Mouse (Mus musculus): ENCODE results near the gene Tnrc6c. TPM values are rescaled to one million over a fixed set of nuclear protein-coding genes. Genes with fewer than 3 reads are reported as not detected.

The Tnrc6c gene
- polyA plus RNA-seq, 1 experiment from 2014 or later, result 15.2 TPM

DNA sequence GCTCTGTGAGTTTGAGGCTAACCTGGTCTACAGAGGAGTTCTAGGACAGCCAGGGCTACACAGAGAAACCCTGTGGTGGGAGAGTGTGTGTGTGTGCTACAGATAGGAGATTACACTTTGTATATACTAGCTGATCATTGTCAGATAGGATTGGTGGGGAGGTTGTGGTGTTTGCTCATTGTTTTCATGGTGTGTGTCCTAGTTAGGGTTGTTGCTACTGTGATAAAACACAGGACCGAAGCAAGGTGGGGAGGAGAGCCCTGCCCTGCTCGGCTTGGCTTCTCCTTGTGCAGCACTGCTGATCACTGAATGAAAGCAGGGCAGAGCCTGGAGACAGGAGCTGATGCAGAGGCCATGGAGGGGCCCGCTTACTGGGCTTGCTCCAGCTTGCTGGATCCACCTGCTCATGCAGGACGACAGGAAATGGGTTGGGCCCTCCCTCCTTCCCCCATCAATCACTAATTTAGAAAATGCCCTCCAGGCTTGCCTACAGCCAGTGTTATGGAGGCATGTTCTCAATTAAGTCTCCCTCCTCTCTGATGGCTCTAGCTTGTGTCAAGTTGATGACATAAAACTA, 89.5 kb downstream of the Tnrc6c start:
- Histone ChIP-seq H3K4me3 (no peak overlapping the region), H3K27ac (replicated peaks) (peak overlapping the region; percentile 44; the same call in 1 of the 2 replicates), H3K4me1 (peaks cover 12% of the 10 kb centered on the region), H3K27me3 (replicated peaks; ENCODE audit: low read depth, poor library complexity, severe bottlenecking) (no peaks in the 10 kb centered on the region), H3K9me3 (no peaks in the 10 kb centered on the region), H3K36me3 (replicated peaks) (peaks cover 100% of the 10 kb centered on the region)
- peak; percentile 40 for DNase-seq (ENCODE audit: low spot score)
- 62% methylated on average over 4 of the region's 4 CpGs for WGBS

DNA sequence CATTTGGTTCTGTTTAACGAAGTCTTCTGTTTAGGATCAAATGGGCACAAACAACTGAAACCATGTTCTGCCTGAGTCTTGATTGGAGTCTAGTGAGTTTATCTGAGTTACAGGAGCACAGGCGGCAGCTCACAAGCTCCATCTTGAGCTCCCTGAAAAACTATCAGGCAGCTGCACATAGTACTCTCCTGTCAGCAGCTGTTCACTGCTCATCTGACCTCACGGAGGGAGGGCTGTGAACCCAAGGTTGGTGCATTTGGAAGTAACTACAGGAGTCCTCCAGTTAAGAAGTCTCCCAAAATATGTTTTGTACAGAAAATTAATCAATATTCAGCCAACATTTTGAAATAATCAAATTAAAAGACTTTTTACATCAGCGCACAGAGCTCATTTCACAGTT, 94.5 kb downstream of the Tnrc6c start:
- no peak for DNase-seq (ENCODE audit: low spot score)
- peaks cover 100% of the 10 kb centered on the region for H3K36me3 ChIP-seq (replicated peaks)
- H3K4me3 ChIP-seq, result no peak overlapping the region
- WGBS, result 87% methylated on average over 4 of the region's 4 CpGs
- H3K9me3 ChIP-seq, result no peaks in the 10 kb centered on the region
- H3K27me3 ChIP-seq (replicated peaks; ENCODE audit: low read depth, poor library complexity, severe bottlenecking), result no peaks in the 10 kb centered on the region
- H3K4me1 ChIP-seq, result peaks cover 2% of the 10 kb centered on the region
- no peak overlapping the region for H3K27ac ChIP-seq (replicated peaks)

DNA sequence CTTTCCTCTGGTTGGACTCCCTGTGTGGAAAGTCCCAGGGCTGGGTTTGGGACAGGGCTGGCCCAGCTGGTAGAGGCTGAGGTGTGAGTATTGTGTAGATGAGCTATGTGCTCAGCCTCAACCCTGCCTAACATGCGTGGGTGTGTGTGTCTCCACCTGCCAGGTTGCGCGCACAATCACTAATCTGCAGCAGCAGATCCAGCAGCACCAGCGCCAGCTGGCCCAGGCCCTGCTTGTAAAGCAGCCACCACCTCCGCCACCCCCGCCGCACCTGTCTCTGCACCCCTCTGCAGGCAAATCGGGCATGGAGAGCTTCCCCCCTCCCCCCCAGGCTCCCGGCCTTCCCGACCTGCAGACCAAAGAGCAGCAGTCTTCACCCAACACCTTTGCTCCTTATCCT, 95.3 kb downstream of the Tnrc6c start:
- Histone ChIP-seq H3K27ac (replicated peaks) (no peak overlapping the region), H3K4me1 (no peaks in the 10 kb centered on the region), H3K36me3 (replicated peaks) (peaks cover 100% of the 10 kb centered on the region), H3K4me3 (no peak overlapping the region), H3K9me3 (no peaks in the 10 kb centered on the region), H3K27me3 (replicated peaks; ENCODE audit: low read depth, poor library complexity, severe bottlenecking) (no peaks in the 10 kb centered on the region)
- no peak for DNase-seq (ENCODE audit: low spot score)
- WGBS, result 96% methylated on average over 10 of the region's 10 CpGs

DNA sequence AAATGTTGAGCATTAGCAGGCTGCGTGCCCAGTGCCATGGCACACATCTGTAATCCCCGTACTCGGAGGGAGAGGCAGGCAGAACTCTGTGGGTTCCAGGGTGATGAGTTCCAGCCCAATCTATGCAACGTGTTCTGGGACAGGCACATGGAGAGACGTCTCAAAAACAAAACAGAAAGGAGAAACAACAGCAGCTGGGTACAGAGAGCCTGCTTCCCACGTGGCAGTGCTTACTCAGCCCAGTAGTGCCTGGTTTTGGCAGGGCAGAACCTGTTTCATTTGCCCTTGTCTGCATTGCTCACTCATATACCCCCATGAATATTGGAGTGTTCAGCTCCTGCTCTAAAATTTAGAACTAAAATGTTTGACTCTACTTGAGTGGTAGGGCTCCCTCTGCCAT, 97.5 kb downstream of the Tnrc6c start:
- Histone ChIP-seq H3K27me3 (replicated peaks; ENCODE audit: low read depth, poor library complexity, severe bottlenecking) (no peaks in the 10 kb centered on the region), H3K4me1 (no peaks in the 10 kb centered on the region), H3K27ac (replicated peaks) (no peak overlapping the region), H3K9me3 (no peaks in the 10 kb centered on the region), H3K36me3 (replicated peaks) (peaks cover 100% of the 10 kb centered on the region), H3K4me3 (no peak overlapping the region)
- DNase-seq (ENCODE audit: low spot score), result no peak
- 88% methylated on average over 6 of the region's 6 CpGs for WGBS

DNA sequence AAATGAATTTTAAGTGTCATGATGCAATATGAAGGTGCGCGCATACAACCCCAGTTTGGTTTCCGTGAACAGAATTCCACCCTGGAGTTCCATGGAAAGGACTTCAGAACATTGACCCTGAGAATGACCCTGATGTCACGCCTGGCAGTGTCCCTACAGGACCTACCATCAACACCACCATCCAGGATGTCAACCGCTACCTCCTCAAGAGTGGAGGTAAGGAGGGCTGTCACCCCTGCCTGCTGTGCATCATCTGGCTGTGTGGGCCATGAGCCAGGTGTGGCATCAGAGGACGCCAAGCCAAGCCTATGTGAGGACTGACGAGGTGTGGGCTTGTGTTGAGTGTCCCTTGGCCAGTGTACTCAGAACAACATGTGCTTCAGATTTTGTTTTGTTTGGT, 101.8 kb downstream of the Tnrc6c start:
- peaks cover 100% of the 10 kb centered on the region for H3K36me3 ChIP-seq (replicated peaks)
- no peaks in the 10 kb centered on the region for H3K27me3 ChIP-seq (replicated peaks; ENCODE audit: low read depth, poor library complexity, severe bottlenecking)
- WGBS, result 95% methylated on average over 7 of the region's 7 CpGs
- DNase-seq (ENCODE audit: low spot score), result no peak
- no peaks in the 10 kb centered on the region for H3K4me1 ChIP-seq
- no peak overlapping the region for H3K4me3 ChIP-seq
- H3K27ac ChIP-seq (replicated peaks), result no peak overlapping the region
- H3K9me3 ChIP-seq, result no peaks in the 10 kb centered on the region

DNA sequence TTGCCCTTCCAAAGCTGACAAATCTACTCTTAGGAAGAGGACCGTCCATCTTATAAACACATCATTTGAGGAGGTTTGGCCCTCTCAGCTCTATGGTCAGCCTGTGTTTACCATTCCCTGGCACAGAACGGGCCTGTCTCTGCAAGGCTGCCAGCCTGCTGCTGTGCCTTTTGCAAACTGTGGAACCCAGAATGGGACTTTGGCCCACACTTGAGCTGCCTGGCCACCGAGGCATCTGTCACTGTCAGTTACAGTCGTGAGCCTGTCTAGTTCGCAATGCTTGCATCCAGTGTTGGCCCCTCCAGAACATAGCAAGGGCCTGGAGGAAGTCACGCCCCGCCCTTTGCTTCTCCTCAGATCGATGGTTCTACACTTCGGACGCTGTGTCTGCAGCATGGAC, 105.2 kb downstream of the Tnrc6c start:
- Histone ChIP-seq H3K36me3 (replicated peaks) (peaks cover 96% of the 10 kb centered on the region), H3K27me3 (replicated peaks; ENCODE audit: low read depth, poor library complexity, severe bottlenecking) (no peaks in the 10 kb centered on the region), H3K4me1 (no peaks in the 10 kb centered on the region), H3K9me3 (no peaks in the 10 kb centered on the region), H3K27ac (replicated peaks) (no peak overlapping the region), H3K4me3 (no peak overlapping the region)
- 92% methylated on average over 10 of the region's 10 CpGs for WGBS
- DNase-seq (ENCODE audit: low spot score), result no peak

DNA sequence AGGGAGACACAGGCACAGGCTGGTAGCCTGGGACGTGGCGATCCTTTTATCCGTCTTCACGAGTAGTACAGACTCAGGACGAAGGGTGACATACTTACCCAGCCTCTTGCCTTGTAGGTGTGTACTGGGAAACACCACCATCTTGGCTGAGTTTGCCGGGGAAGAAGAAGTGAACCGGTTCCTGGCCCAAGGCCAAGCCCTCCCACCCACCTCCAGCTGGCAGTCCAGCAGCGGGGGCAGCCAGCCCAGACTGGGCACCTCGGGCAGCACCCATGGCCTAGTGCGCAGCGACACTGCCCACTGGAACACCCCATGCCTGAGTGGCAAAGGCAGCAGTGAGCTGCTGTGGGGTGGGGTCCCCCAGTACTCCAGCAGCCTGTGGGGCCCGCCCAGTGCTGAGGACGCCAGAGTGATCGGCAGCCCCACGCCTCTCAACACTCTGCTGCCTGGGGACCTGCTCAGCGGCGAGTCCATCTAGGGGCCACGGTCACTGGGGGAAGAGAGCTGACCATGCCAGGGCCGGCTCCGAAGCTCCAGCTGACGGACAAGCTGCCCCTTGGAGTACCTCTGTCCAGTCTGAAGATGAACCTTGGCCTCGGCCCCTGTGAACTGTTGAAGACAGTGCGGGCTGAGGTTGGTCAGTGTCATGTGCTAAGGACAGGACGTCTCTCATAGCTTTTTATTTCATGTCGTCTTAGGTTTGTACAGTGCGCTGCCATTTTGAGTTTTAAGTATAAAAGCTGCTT, 106.5 kb downstream of the Tnrc6c start:
- Histone ChIP-seq H3K36me3 (replicated peaks) (peaks cover 96% of the 10 kb centered on the region), H3K27me3 (replicated peaks; ENCODE audit: low read depth, poor library complexity, severe bottlenecking) (no peaks in the 10 kb centered on the region), H3K27ac (replicated peaks) (no peak overlapping the region), H3K4me1 (no peaks in the 10 kb centered on the region), H3K4me3 (no peak overlapping the region), H3K9me3 (no peaks in the 10 kb centered on the region)
- 94% methylated on average over 26 of the region's 26 CpGs for WGBS
- DNase-seq (ENCODE audit: low spot score), result no peak

DNA sequence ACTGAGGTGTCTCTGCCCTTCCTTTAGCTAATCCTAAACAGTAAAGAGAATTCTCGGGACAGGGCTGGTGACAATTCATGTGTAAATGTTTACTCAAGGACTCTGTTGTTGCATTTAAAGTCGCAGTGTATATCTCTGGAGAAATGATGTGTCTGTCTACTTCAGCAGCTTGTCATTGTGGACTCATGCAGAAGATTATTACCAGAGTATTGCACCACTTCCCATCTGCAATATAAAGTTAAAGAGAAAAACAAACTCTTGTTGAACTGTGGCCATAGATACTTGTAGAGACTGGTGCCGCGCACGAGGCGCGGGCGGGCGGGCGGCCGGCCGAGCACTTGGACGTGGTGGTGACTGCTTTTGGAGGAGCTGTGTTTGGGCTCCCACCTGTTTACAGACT, 107.7 kb downstream of the Tnrc6c start:
- WGBS, result 93% methylated on average over 13 of the region's 13 CpGs
- H3K9me3 ChIP-seq, result no peaks in the 10 kb centered on the region
- peaks cover 96% of the 10 kb centered on the region for H3K36me3 ChIP-seq (replicated peaks)
- H3K4me1 ChIP-seq, result no peaks in the 10 kb centered on the region
- no peak for DNase-seq (ENCODE audit: low spot score)
- H3K27ac ChIP-seq (replicated peaks), result no peak overlapping the region
- no peaks in the 10 kb centered on the region for H3K27me3 ChIP-seq (replicated peaks; ENCODE audit: low read depth, poor library complexity, severe bottlenecking)
- H3K4me3 ChIP-seq, result no peak overlapping the region

DNA sequence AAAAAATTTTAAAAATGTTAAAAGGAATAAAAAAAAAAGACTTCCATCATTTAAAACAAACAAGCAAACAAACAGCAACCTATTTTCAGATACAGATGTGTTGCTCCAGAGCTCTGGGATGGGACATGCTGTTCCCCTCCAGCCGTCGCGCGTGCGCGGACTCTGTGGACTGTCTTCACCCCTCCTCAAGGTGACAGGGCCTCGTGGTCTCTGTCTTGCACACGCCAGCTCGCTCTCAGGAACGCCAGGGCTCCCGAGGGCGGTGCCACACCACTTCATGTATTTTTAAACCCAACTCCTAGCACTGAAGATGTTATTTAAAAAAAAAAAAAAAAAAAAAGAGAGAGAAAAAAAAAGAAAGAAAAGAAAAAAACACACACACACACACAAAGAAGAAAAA, 108.2 kb downstream of the Tnrc6c start:
- DNase-seq (ENCODE audit: low spot score), result no peak
- peaks cover 95% of the 10 kb centered on the region for H3K36me3 ChIP-seq (replicated peaks)
- no peaks in the 10 kb centered on the region for H3K9me3 ChIP-seq
- no peak overlapping the region for H3K27ac ChIP-seq (replicated peaks)
- WGBS, result 93% methylated on average over 12 of the region's 12 CpGs
- no peaks in the 10 kb centered on the region for H3K27me3 ChIP-seq (replicated peaks; ENCODE audit: low read depth, poor library complexity, severe bottlenecking)
- H3K4me3 ChIP-seq, result no peak overlapping the region
- no peaks in the 10 kb centered on the region for H3K4me1 ChIP-seq

DNA sequence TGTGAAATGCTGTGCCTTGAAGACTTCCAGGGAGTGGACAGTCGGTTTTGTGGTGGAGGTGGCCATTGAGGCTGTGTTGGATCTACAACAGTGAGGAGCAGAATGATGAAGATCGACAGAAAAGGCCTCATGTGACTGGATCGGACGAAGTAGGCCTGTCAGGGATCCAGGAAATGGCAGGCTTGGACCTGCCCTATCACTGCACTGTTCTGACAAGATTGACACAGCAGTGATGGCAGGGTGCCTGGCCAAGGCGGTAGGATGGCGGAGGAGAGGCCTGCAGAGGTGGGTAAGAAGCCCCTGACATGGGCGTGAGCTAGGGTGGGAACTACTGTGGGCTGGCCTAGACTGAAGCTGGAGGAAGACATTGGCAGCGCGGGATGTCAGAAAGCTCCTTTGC, 110.2 kb downstream of the Tnrc6c start:
- no peaks in the 10 kb centered on the region for H3K9me3 ChIP-seq
- H3K27me3 ChIP-seq (replicated peaks; ENCODE audit: low read depth, poor library complexity, severe bottlenecking), result no peaks in the 10 kb centered on the region
- H3K27ac ChIP-seq (replicated peaks), result no peak overlapping the region
- H3K36me3 ChIP-seq (replicated peaks), result peaks cover 85% of the 10 kb centered on the region
- H3K4me3 ChIP-seq, result no peak overlapping the region
- H3K4me1 ChIP-seq, result peaks cover 9% of the 10 kb centered on the region; the same call in 1 of the 2 replicates
- DNase-seq (ENCODE audit: low spot score), result no peak
- 86% methylated on average over 9 of the region's 9 CpGs for WGBS

DNA sequence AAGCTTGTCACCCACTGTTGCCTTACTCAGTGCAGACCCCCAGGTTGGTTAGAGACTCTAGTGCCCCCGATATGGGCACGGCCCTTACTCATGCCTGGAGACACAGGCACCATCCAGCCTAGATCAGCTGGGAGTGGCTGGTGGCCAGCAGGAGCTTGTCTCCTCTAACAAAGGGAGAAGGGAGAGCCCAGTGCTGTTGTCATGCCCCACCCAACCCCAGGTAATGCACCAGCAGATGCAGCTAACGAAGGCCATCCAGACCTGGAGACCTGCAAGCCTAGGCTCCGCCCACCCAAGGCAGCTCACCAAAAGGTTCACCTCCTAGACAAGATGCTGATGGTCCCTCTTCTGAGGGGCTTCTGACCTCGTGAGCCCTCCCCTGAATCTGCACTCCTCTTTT, 111.3 kb downstream of the Tnrc6c start:
- no peaks in the 10 kb centered on the region for H3K27me3 ChIP-seq (replicated peaks; ENCODE audit: low read depth, poor library complexity, severe bottlenecking)
- no peaks in the 10 kb centered on the region for H3K9me3 ChIP-seq
- no peak overlapping the region for H3K27ac ChIP-seq (replicated peaks)
- H3K36me3 ChIP-seq (replicated peaks), result peaks cover 74% of the 10 kb centered on the region
- whole genome bisulfite sequencing, result 89% methylated on average over 5 of the region's 5 CpGs
- no peak overlapping the region for H3K4me3 ChIP-seq
- H3K4me1 ChIP-seq, result peaks cover 10% of the 10 kb centered on the region; the same call in 1 of the 2 replicates
- no peak for DNase-seq (ENCODE audit: low spot score)

DNA sequence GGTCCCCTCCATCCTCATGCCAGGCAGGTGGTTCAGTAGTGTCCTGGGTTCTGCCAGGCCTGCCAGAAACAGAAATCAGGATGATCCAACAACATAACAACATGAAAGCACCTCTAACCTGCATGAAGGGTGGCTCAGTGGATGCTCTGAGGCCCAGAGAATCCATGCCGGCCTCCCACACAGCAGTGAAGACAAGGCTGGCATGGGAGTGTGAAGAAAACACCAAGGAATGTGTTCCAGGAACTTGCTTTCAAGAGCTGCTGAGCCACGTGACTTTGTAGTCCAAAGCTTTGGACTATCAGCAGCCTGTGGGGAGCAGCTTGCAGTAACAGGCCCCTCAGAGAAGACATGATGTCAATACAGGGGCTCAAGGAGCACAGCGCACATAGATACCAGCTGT, 112.2 kb downstream of the Tnrc6c start:
- H3K27ac ChIP-seq (replicated peaks), result no peak overlapping the region
- no peaks in the 10 kb centered on the region for H3K9me3 ChIP-seq
- H3K4me1 ChIP-seq, result peaks cover 10% of the 10 kb centered on the region; the same call in 1 of the 2 replicates
- H3K36me3 ChIP-seq (replicated peaks), result peaks cover 70% of the 10 kb centered on the region
- no peaks in the 10 kb centered on the region for H3K27me3 ChIP-seq (replicated peaks; ENCODE audit: low read depth, poor library complexity, severe bottlenecking)
- no peak for DNase-seq (ENCODE audit: low spot score)
- H3K4me3 ChIP-seq, result no peak overlapping the region
- 90% methylated on average over 3 of the region's 3 CpGs for WGBS
